Mouse (Mus musculus): Measurements from ENCODE around the gene Adamts9. TPM values are rescaled to one million over a fixed set of nuclear protein-coding genes. Genes with fewer than 3 reads are reported as not detected.

The Adamts9 gene
- total and polyA plus RNA-seq, 3 experiments = not detected

DNA sequence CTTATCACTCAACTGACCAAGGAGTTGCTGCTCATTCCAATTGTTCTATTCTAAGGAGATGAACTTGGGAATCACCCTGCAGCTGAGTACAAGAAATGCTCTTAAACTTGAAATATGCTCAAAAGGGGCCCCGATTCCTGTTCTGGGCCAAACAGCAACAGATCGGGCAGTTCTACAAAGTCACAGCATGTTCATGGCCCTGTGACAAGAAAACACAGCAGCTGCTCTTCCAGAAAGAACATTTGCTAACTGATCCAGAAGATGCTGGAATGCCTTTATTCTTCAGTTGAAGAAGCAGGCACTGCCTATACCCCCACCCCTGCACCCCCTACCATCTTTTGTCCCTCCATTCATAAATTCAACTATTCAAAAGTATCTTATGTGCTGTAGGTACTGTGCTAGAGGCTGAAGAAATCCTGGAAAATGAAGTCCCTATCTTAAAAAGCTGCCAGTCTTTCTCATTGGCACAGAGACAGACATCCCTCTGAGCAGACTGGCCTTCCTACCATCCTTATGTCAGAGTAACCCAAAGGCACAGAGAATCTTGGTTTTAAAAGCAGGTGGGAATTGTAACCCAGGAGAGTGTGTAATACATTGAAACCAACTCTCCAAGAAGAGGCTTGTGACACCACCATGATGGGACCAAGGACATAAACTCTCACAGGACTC, 130.5 kb downstream of the Adamts9 start:
- Histone ChIP-seq H3K27ac (ENCODE audit: insufficient read depth, low read depth) (no peak overlapping the region), H3K27me3 (replicated peaks) (no peaks in the 10 kb centered on the region), H3K4me3 (replicated peaks in 1 of 3; ENCODE audit: low read depth in 2 of 3, low read length in 2 of 3, poor library complexity in 1 of 3) (no peak overlapping the region), H3K9me3 (replicated peaks; ENCODE audit: low read length) (peaks cover 87% of the 10 kb centered on the region), H3K79me2 (replicated peaks; ENCODE audit: control insufficient read depth, extremely low read depth, insufficient read depth, poor library complexity, severe bottlenecking) (no peaks in the 10 kb centered on the region), H3K4me2 (ENCODE audit: insufficient read depth, low read depth, poor library complexity, severe bottlenecking) (no peak overlapping the region), H3K9ac (ENCODE audit: insufficient read depth, low read depth) (no peak overlapping the region), H3K36me3 (replicated peaks in 1 of 2; ENCODE audit: control insufficient read depth in 1 of 2, insufficient read depth in 1 of 2, low read length in 1 of 2) (no peaks in the 10 kb centered on the region), H3K4me1 (ENCODE audit: control insufficient read depth in 1 of 2, insufficient read depth in 2 of 2) (no peaks in the 10 kb centered on the region)
- TF ChIP-seq NELFE (IDR thresholded peaks at IDR 0.05; ENCODE audit: low read depth, low read length) (no peak), ETS1 (conservative IDR thresholded peaks at IDR 0.05; ENCODE audit: low read depth, low read length) (no peak), UBTF (IDR thresholded peaks at IDR 0.05; ENCODE audit: low read depth, low read length) (no peak), ZMIZ1 (IDR thresholded peaks at IDR 0.05; ENCODE audit: low read depth, low read length) (no peak), TCF12 (IDR thresholded peaks at IDR 0.05; ENCODE audit: low read depth, low read length) (no peak), ZKSCAN1 (IDR thresholded peaks at IDR 0.05; ENCODE audit: borderline replicate concordance, low read depth, low read length) (no peak), SMC3 (IDR thresholded peaks at IDR 0.05; ENCODE audit: low read depth, low read length) (no peak), CHD1 (IDR thresholded peaks at IDR 0.05; ENCODE audit: low read depth, low read length) (no peak), CHD2 (IDR thresholded peaks at IDR 0.05; ENCODE audit: low read length) (no peak), ZC3H11A (IDR thresholded peaks at IDR 0.05; ENCODE audit: low read depth, low read length) (no peak), E2F4 (IDR thresholded peaks at IDR 0.05; ENCODE audit: insufficient replicate concordance, low read depth, low read length) (no peak), JUN (IDR thresholded peaks at IDR 0.05; ENCODE audit: insufficient read depth, low read depth, low read length) (no peak)
- DNase-seq (ENCODE audit: extremely low read depth) = no peak
- in situ Hi-C loops (cut with MboI; ENCODE audit: low pct_ligation_motif_present, low pct_unique_long_range_greater_than_20kb, low sequenced_read_pairs) = no loop called here
- dilution Hi-C loops (cut with MboI; ENCODE audit: extremely low pct_ligation_motif_present, extremely low pct_unique_long_range_greater_than_20kb, low sequenced_read_pairs) = no loop called here

DNA sequence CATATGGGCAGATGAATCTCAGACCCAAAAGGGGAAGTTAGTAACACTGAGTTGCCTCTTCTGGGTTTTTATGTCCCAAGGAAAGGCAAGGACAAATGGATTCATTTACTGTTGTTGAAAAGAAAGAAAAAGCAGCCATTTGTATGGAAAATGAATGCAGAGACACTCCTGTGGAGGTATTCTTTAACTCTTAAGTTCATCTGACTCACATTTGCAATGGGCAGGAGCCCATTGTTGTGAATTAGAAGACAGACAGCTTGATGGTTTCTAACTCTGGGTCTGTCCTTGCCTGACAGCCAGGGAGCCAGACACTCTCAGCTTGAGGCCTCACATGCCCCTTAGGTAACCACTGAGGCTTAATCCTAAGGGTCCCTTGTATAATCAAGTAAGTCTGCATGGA, 131.7 kb downstream of the Adamts9 start:
- dilution Hi-C loops (cut with MboI; ENCODE audit: extremely low pct_ligation_motif_present, extremely low pct_unique_long_range_greater_than_20kb, low sequenced_read_pairs) (no loop called here), in situ Hi-C loops (cut with MboI; ENCODE audit: low pct_ligation_motif_present, low pct_unique_long_range_greater_than_20kb, low sequenced_read_pairs) (no loop called here)
- Histone ChIP-seq H3K27ac (ENCODE audit: insufficient read depth, low read depth) (no peak overlapping the region), H3K4me2 (ENCODE audit: insufficient read depth, low read depth, poor library complexity, severe bottlenecking) (no peak overlapping the region), H3K79me2 (replicated peaks; ENCODE audit: control insufficient read depth, extremely low read depth, insufficient read depth, poor library complexity, severe bottlenecking) (no peaks in the 10 kb centered on the region), H3K27me3 (replicated peaks) (no peaks in the 10 kb centered on the region), H3K36me3 (replicated peaks in 1 of 2; ENCODE audit: control insufficient read depth in 1 of 2, insufficient read depth in 1 of 2, low read length in 1 of 2) (no peaks in the 10 kb centered on the region), H3K4me1 (ENCODE audit: control insufficient read depth in 1 of 2, insufficient read depth in 2 of 2) (no peaks in the 10 kb centered on the region), H3K9ac (ENCODE audit: insufficient read depth, low read depth) (no peak overlapping the region), H3K4me3 (replicated peaks in 1 of 3; ENCODE audit: low read depth in 2 of 3, low read length in 2 of 3, poor library complexity in 1 of 3) (no peak overlapping the region), H3K9me3 (replicated peaks; ENCODE audit: low read length) (peaks cover 87% of the 10 kb centered on the region)
- DNase-seq (ENCODE audit: extremely low read depth) = no peak
- no peak for TF ChIP-seq EP300 (IDR thresholded peaks at IDR 0.05; ENCODE audit: low read length)
- no peak for TF ChIP-seq TBP (conservative IDR thresholded peaks at IDR 0.05; ENCODE audit: low read depth, low read length)
- TF ChIP-seq SIN3A (IDR thresholded peaks at IDR 0.05; ENCODE audit: low read length) = no peak
- no peak for TF ChIP-seq IRF4 (IDR thresholded peaks at IDR 0.05; ENCODE audit: low read depth, low read length)
- TF ChIP-seq ZKSCAN1 (IDR thresholded peaks at IDR 0.05; ENCODE audit: borderline replicate concordance, low read depth, low read length) = no peak
- TF ChIP-seq NRF1 (IDR thresholded peaks at IDR 0.05; ENCODE audit: low read depth, low read length) = no peak
- TF ChIP-seq MXI1 (IDR thresholded peaks at IDR 0.05; ENCODE audit: low read depth, low read length) = no peak
